Mouse (Mus musculus) cerebellum, postnatal 36 days (tissue): ENCODE data around the gene Gm4565.
"Not testable (repeated sequence)": the region's sequence is repeated elsewhere in the genome, so short reads cannot be mapped to it uniquely, and the experiment has no call there.

ENCODE experiments used
- DNase-seq, 2 experiments: peaks; one replicate each; pipeline ENCODE4 v3.0.0; 2021 to 2022; ENCODE audit warnings: mixed read lengths in 2 of 2

Gene Gm4565

DNA sequence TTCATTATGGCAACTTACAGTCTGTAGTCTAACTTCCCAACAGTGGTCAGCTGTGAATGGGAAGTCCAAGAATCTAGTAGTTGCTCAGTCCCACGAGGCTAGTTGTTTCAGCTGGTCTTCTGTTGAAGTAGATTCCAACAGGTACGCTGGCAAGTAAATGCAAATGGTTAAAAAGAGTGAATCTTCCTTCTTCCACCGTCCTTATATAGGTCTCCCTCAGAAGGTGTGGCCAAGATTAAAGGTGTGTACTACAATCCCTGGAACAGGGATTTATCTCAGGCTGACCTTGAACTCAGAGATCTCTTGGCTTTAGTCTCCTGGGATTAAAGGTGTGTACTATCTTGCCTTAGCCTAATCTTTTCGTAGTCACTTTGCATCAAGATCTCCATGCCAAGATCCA lies at the start of gene Gm4565:
TSS of gene Gm4565 (minus strand) at position 101 of the 400 bp plus-strand sequence.
- not testable (repeated sequence) for DNase-seq

DNA sequence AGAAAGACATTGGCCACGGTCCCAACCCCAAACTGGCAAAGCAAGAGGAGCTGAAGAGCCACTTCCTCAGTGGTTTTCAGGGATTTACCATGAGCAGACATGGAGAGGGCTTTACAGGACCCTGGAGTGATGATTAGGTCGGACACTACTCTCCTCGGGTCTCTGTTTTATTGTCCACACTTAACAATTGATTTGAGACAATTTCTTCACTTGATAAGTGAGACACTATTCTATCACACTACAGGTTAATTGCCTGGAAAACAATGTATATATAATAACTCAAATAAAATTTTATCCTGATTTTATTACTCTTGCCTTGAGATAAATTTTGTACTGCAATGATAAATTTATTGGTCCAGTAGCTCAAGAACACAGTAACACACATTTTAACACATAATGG lies 22.7 kb downstream of the Gm4565 start, which contains the start of gene Gm4201:
TSS of gene Gm4201 (minus strand) at position 101 of the 400 bp plus-strand sequence.
- DNase-seq: not testable (repeated sequence)

DNA sequence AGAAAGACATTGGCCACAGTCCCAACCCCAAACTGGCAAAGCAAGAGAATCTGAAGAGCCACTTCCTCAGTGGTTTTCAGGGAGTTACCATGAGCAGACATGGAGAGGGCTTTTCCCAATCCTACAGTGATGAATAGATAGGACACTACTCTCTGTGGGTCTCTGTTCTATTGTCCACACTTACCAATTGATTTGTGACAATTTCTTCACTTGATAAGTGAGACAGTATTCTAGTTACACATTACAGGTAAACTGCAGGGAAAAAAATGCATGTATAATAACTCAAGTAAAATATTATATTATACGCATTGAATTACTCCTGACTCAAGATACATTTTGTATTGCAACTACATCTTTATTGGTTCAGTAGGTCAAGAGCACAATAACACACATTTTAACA lies 53.1 kb downstream of the Gm4565 start, which contains the start of gene Gm8677:
TSS of gene Gm8677 (minus strand) at position 101 of the 400 bp plus-strand sequence.
- DNase-seq: not testable (repeated sequence)
